Mouse (Mus musculus): ENCODE measurements around the gene Dzip1.

Dzip1 gene

GRCm38 (mm10) chr14:118922251-118922650, 3.0 kb downstream of the Dzip1 start:
- DNase-seq (ENCODE audit: low spot score) = no peak

GRCm38 (mm10) chr14:118920654-118921053, 4.6 kb downstream of the Dzip1 start:
- DNase-seq (ENCODE audit: low spot score) = no peak

GRCm38 (mm10) chr14:118919025-118919424, 6.2 kb downstream of the Dzip1 start:
- DNase-seq (ENCODE audit: low spot score) = peak; percentile 37

GRCm38 (mm10) chr14:118913651-118914050, 11.6 kb downstream of the Dzip1 start:
- DNase-seq (ENCODE audit: low spot score) = no peak

- no peak for DNase-seq (ENCODE audit: low spot score)
These were observed 13.7 kb downstream of the Dzip1 start for GRCm38 (mm10) chr14:118911521-118911920.

GRCm38 (mm10) chr14:118910332-118911222, 14.7 kb downstream of the Dzip1 start:
- DNase-seq (ENCODE audit: low spot score) = peak; percentile 77

- DNase-seq (ENCODE audit: low spot score) = no peak
These were observed 15.4 kb downstream of the Dzip1 start for GRCm38 (mm10) chr14:118909872-118910271.

- DNase-seq (ENCODE audit: low spot score) = no peak
These were observed 17.7 kb downstream of the Dzip1 start for GRCm38 (mm10) chr14:118907592-118907991.

GRCm38 (mm10) chr14:118903867-118904562, 21.2 kb downstream of the Dzip1 start:
- no peak for DNase-seq (ENCODE audit: low spot score)

GRCm38 (mm10) chr14:118903397-118903796, 21.9 kb downstream of the Dzip1 start:
- no peak for DNase-seq (ENCODE audit: low spot score)

GRCm38 (mm10) chr14:118900911-118901310, 24.3 kb downstream of the Dzip1 start:
- no peak for DNase-seq (ENCODE audit: low spot score)

GRCm38 (mm10) chr14:118899940-118900339, 25.3 kb downstream of the Dzip1 start:
- no peak for DNase-seq (ENCODE audit: low spot score)

GRCm38 (mm10) chr14:118895655-118896054, 29.6 kb downstream of the Dzip1 start:
- no peak for DNase-seq (ENCODE audit: low spot score)

- DNase-seq (ENCODE audit: low spot score) = no peak
These were observed 30.0 kb downstream of the Dzip1 start for GRCm38 (mm10) chr14:118895228-118895627.

- no peak for DNase-seq (ENCODE audit: low spot score)
These were observed 35.2 kb downstream of the Dzip1 start for GRCm38 (mm10) chr14:118890101-118890500.

- DNase-seq (ENCODE audit: low spot score) = no peak
These were observed 41.1 kb downstream of the Dzip1 start for GRCm38 (mm10) chr14:118884250-118884556.

GRCm38 (mm10) chr14:118883344-118884249, 41.7 kb downstream of the Dzip1 start:
- no peak for DNase-seq (ENCODE audit: low spot score)

- no peak for DNase-seq (ENCODE audit: low spot score)
These were observed 44.6 kb downstream of the Dzip1 start for GRCm38 (mm10) chr14:118880696-118881095.

- no peak for DNase-seq (ENCODE audit: low spot score)
These were observed 46.8 kb downstream of the Dzip1 start for GRCm38 (mm10) chr14:118878346-118878910.

GRCm38 (mm10) chr14:118874786-118875415, 50.4 kb downstream of the Dzip1 start:
- no peak for DNase-seq (ENCODE audit: low spot score)

- DNase-seq (ENCODE audit: low spot score) = no peak
These were observed 51.1 kb downstream of the Dzip1 start for GRCm38 (mm10) chr14:118874126-118874525.

Measured in lung, postnatal 25 days (tissue).